Mouse (Mus musculus) myocyte (in vitro differentiated cells): ENCODE results near the gene Gm20431. TPM values are rescaled to one million over a fixed set of nuclear protein-coding genes. Genes with fewer than 3 reads are reported as not detected.

Source experiments
- H3K27me3 ChIP-seq: one replicate; pipeline ENCODE4 v1.6.1; 2011; ENCODE audit not compliant: control insufficient read depth, insufficient read depth, insufficient read length
- H3K36me3 ChIP-seq: one replicate; pipeline ENCODE4 v1.6.1; 2011; ENCODE audit not compliant: control insufficient read depth, insufficient read depth
- H3K4me2 ChIP-seq: one replicate; pipeline ENCODE4 v1.6.1; 2011; ENCODE audit warnings: low read depth, control low read depth
- H3K4me3 ChIP-seq: one replicate; pipeline ENCODE4 v1.5.1; 2011; ENCODE audit warnings: mild to moderate bottlenecking, control low read depth, moderate library complexity
- H3K79me2 ChIP-seq: one replicate; pipeline ENCODE4 v1.6.1; 2011; ENCODE audit not compliant: control insufficient read depth, insufficient read depth
- H3ac ChIP-seq: one replicate; pipeline ENCODE4 v1.6.1; 2011; ENCODE audit not compliant: control insufficient read depth, insufficient read length
- CEBPB ChIP-seq: IDR thresholded peaks from 2 replicates; pipeline ENCODE4 v1.6.1; 2011; ENCODE audit warnings: mild to moderate bottlenecking, moderate library complexity; ENCODE audit not compliant: poor library complexity, insufficient read depth, severe bottlenecking
- E2F4 ChIP-seq: IDR thresholded peaks from one replicate; pipeline ENCODE4 v1.6.1; 2011; ENCODE audit warnings: mild to moderate bottlenecking, control low read depth, moderate library complexity; ENCODE audit not compliant: insufficient read depth
- MAX ChIP-seq: IDR thresholded peaks from one replicate; pipeline ENCODE4 v1.6.1; 2011; ENCODE audit warnings: low read depth, mild to moderate bottlenecking, control low read depth
- MYOD1 ChIP-seq, 3 experiments: IDR thresholded peaks; one replicate each; pipeline ENCODE4 v1.6.1; 2011; ENCODE audit warnings: control low read depth in 2 of 3, low read depth in 2 of 3, mild to moderate bottlenecking in 2 of 3, moderate library complexity in 1 of 3; ENCODE audit not compliant: insufficient read length in 2 of 3, control insufficient read depth in 1 of 3
- MYOG ChIP-seq, 3 experiments: IDR thresholded peaks; one replicate each; pipeline ENCODE4 v1.6.1; 2011; ENCODE audit warnings: control low read depth in 2 of 3, low read depth in 2 of 3, mild to moderate bottlenecking in 2 of 3; ENCODE audit not compliant: insufficient read length in 2 of 3, control insufficient read depth in 1 of 3, insufficient read depth in 1 of 3
- POLR2A ChIP-seq: IDR thresholded peaks from one replicate; pipeline ENCODE4 v1.6.1; 2011; ENCODE audit warnings: low read depth, mild to moderate bottlenecking, control low read depth, moderate library complexity; ENCODE audit not compliant: insufficient read length
- POLR2AphosphoS2 ChIP-seq: IDR thresholded peaks from one replicate; pipeline ENCODE4 v1.6.1; 2011; ENCODE audit warnings: low read depth, control low read depth; ENCODE audit not compliant: insufficient read length
- REST ChIP-seq: IDR thresholded peaks from one replicate; pipeline ENCODE4 v1.6.1; 2011; ENCODE audit warnings: mild to moderate bottlenecking, control low read depth, moderate library complexity; ENCODE audit not compliant: insufficient read depth, insufficient read length
- SRF ChIP-seq: IDR thresholded peaks from one replicate; pipeline ENCODE4 v1.6.1; 2011; ENCODE audit warnings: low read depth; ENCODE audit not compliant: control insufficient read depth, insufficient read length
- TCF12 ChIP-seq: IDR thresholded peaks from one replicate; pipeline ENCODE4 v1.6.1; 2011; ENCODE audit warnings: mild to moderate bottlenecking, control low read depth; ENCODE audit not compliant: poor library complexity, insufficient read depth, severe bottlenecking
- TCF3 ChIP-seq: IDR thresholded peaks from one replicate; pipeline ENCODE4 v1.6.1; 2011; ENCODE audit warnings: low read depth, control low read depth; ENCODE audit not compliant: insufficient read length
- USF1 ChIP-seq: IDR thresholded peaks from one replicate; pipeline ENCODE4 v1.6.1; 2011; ENCODE audit warnings: low read depth, mild to moderate bottlenecking, control low read depth, moderate library complexity
- polyA plus RNA-seq: library from polyadenylated mRNA; unstranded; fragments of >200 nt; fragmentation: generic; extraction: Trizol; gene quantifications from one replicate; pipeline ENCODE4 v1.2.1, GENCODE M21; 2012; ENCODE audit warnings: missing spikeins

Gm20431 gene
- polyA plus RNA-seq, 1 experiment = 9.2 TPM

- Histone ChIP-seq H3K79me2 (peaks cover 50% of the 10 kb centered on the region), H3K36me3 (peaks cover 8% of the 10 kb centered on the region), H3ac (no peak overlapping the region), H3K4me2 (peak overlapping the region; percentile 37), H3K27me3 (no peaks in the 10 kb centered on the region), H3K4me3 (peak overlapping the region; percentile 93)
- no peak for TF ChIP-seq TCF12
- TF ChIP-seq REST = no peak
- TF ChIP-seq POLR2A = no peak
- TF ChIP-seq TCF3 = no peak
- TF ChIP-seq USF1 = no peak
- TF ChIP-seq MAX = no peak
- TF ChIP-seq SRF = no peak
- no peak for TF ChIP-seq CEBPB
- TF ChIP-seq MYOG (IDR thresholded peaks at IDR 0.05; ENCODE audit: control insufficient read depth in 1 of 3, insufficient read depth in 1 of 3, insufficient read length in 2 of 3, low read depth in 2 of 3) = no peak
- TF ChIP-seq MYOD1 (IDR thresholded peaks at IDR 0.05; ENCODE audit: control insufficient read depth in 1 of 3, insufficient read length in 2 of 3, low read depth in 2 of 3) = no peak
- no peak for TF ChIP-seq POLR2AphosphoS2
- no peak for TF ChIP-seq E2F4
Measured at GRCm38 (mm10) chr2:167657973-167658372, 3.3 kb downstream of the Gm20431 start.

GRCm38 (mm10) chr2:167656629-167657478, 4.4 kb downstream of the Gm20431 start:
- peaks cover 8% of the 10 kb centered on the region for H3K36me3 ChIP-seq
- H3K27me3 ChIP-seq = no peaks in the 10 kb centered on the region
- H3K4me2 ChIP-seq = peak overlapping the region; percentile 29
- no peak overlapping the region for H3ac ChIP-seq
- peaks cover 50% of the 10 kb centered on the region for H3K79me2 ChIP-seq
- no peak for TF ChIP-seq USF1
- TF ChIP-seq TCF3 = no peak
- TF ChIP-seq MYOD1 (IDR thresholded peaks at IDR 0.05; ENCODE audit: control insufficient read depth in 1 of 3, insufficient read length in 2 of 3, low read depth in 2 of 3) = peak in 2 of 3 experiments; percentile 54 to 92
- no peak for TF ChIP-seq REST
- peak; percentile 61 to 89 (median 69) for TF ChIP-seq MYOG (IDR thresholded peaks at IDR 0.05; ENCODE audit: control insufficient read depth in 1 of 3, insufficient read depth in 1 of 3, insufficient read length in 2 of 3, low read depth in 2 of 3)
- TF ChIP-seq TCF12 = no peak
- no peak for TF ChIP-seq MAX
- no peak for TF ChIP-seq POLR2AphosphoS2
- peak; percentile 31 for TF ChIP-seq POLR2A
- H3K4me3 ChIP-seq = no peak overlapping the region

- TF ChIP-seq MYOD1 (IDR thresholded peaks at IDR 0.05; ENCODE audit: control insufficient read depth in 1 of 3, insufficient read length in 2 of 3, low read depth in 2 of 3) (no peak), SRF (no peak), POLR2A (no peak), POLR2AphosphoS2 (no peak), REST (no peak), MAX (no peak)
- H3K27me3 ChIP-seq = no peaks in the 10 kb centered on the region
- H3K4me2 ChIP-seq = no peak overlapping the region
- H3K4me3 ChIP-seq = no peak overlapping the region
- H3ac ChIP-seq = no peak overlapping the region
- H3K36me3 ChIP-seq = peaks cover 8% of the 10 kb centered on the region
- peaks cover 40% of the 10 kb centered on the region for H3K79me2 ChIP-seq
Measured at GRCm38 (mm10) chr2:167654911-167655600, 6.2 kb downstream of the Gm20431 start.

- Histone ChIP-seq H3K27me3 (no peaks in the 10 kb centered on the region), H3K36me3 (peaks cover 13% of the 10 kb centered on the region), H3K4me3 (no peak overlapping the region), H3K4me2 (no peak overlapping the region), H3K79me2 (peaks cover 23% of the 10 kb centered on the region), H3ac (no peak overlapping the region)
- no peak for TF ChIP-seq E2F4
- TF ChIP-seq MYOG (IDR thresholded peaks at IDR 0.05; ENCODE audit: control insufficient read depth in 1 of 3, insufficient read depth in 1 of 3, insufficient read length in 2 of 3, low read depth in 2 of 3) = no peak
- no peak for TF ChIP-seq CEBPB
- no peak for TF ChIP-seq USF1
- TF ChIP-seq SRF = no peak
Measured at GRCm38 (mm10) chr2:167652694-167653093, 8.6 kb downstream of the Gm20431 start.
